Mouse (Mus musculus) hindbrain, embryonic 12.5 days (tissue): ENCODE results near the gene Rai14. TPM values are rescaled to one million over a fixed set of nuclear protein-coding genes. Genes with fewer than 3 reads are reported as not detected.

Experiments used
- ATAC-seq: fragments of 200-750 bp; cut with Nextera tagmentation; 2 replicates; pipeline ENCODE4 v1.8.0; 2017; ENCODE audit warnings: moderate TSS enrichment; ENCODE audit not compliant: low FRiP score
- H3K27ac ChIP-seq: fragments of 300-500 bp; sonication (generic); 2 replicates; pipeline ENCODE4 v1.5.1; 2016; ENCODE audit warnings: mild to moderate bottlenecking
- H3K27me3 ChIP-seq: fragments of 300-500 bp; sonication (generic); 2 replicates; pipeline ENCODE4 v1.6.1; 2016; ENCODE audit warnings: mild to moderate bottlenecking
- H3K36me3 ChIP-seq: fragments of 300-500 bp; sonication (generic); 2 replicates; pipeline ENCODE4 v1.6.1; 2016; ENCODE audit warnings: mild to moderate bottlenecking
- H3K4me1 ChIP-seq: fragments of 300-500 bp; sonication (generic); 2 replicates; pipeline ENCODE4 v1.6.1; 2016
- H3K4me2 ChIP-seq: fragments of 300-500 bp; sonication (generic); replicated peaks from 2 replicates; pipeline ENCODE4 v1.6.1; 2016; ENCODE audit warnings: mild to moderate bottlenecking
- H3K4me3 ChIP-seq: fragments of 300-500 bp; sonication (generic); 2 replicates; pipeline ENCODE4 v1.5.1; 2016; ENCODE audit warnings: mild to moderate bottlenecking
- H3K9ac ChIP-seq: fragments of 300-500 bp; sonication (generic); 2 replicates; pipeline ENCODE4 v1.6.1; 2016; ENCODE audit warnings: mild to moderate bottlenecking, moderate library complexity
- H3K9me3 ChIP-seq: fragments of 300-500 bp; sonication (generic); replicated peaks from 2 replicates; pipeline ENCODE4 v1.6.1; 2016; ENCODE audit warnings: mild to moderate bottlenecking
- WGBS: fragments of 180-500 bp; shearing (Covaris S2); methylation state at CpG from one replicate; pipeline ENCODE4 v1.1.7; 2016; 5-methylcytosine and 5-hydroxymethylcytosine counted together
- polyA plus RNA-seq: library from polyadenylated mRNA; unstranded; fragments of >200 nt; fragmentation: Nextera tagmentation; extraction: Ambion mirVana; gene quantifications from 2 replicates; pipeline ENCODE4 v1.2.1, GENCODE M21; 2016

Rai14 gene
- polyA plus RNA-seq, 1 experiment from 2014 or later = 64.9 TPM

- ATAC-seq = no peak
- no peaks in the 10 kb centered on the region for H3K4me1 ChIP-seq
- H3K4me3 ChIP-seq = no peak overlapping the region
- no peak overlapping the region for H3K9ac ChIP-seq
- no peaks in the 10 kb centered on the region for H3K9me3 ChIP-seq
- no peak overlapping the region for H3K4me2 ChIP-seq
- H3K27ac ChIP-seq = no peak overlapping the region
- H3K36me3 ChIP-seq = no peaks in the 10 kb centered on the region
- 63% methylated on average over 1 of the region's 1 CpGs for WGBS
- no peaks in the 10 kb centered on the region for H3K27me3 ChIP-seq
Observed at GRCm38 (mm10) chr15:10739279-10739678, 24.9 kb upstream of the Rai14 start.

- Histone ChIP-seq H3K4me3 (no peak overlapping the region), H3K4me2 (no peak overlapping the region), H3K9ac (no peak overlapping the region), H3K4me1 (no peaks in the 10 kb centered on the region), H3K36me3 (no peaks in the 10 kb centered on the region), H3K9me3 (no peaks in the 10 kb centered on the region), H3K27ac (no peak overlapping the region), H3K27me3 (no peaks in the 10 kb centered on the region)
- 75% methylated on average over 6 of the region's 6 CpGs for WGBS
- ATAC-seq = no peak
Observed at GRCm38 (mm10) chr15:10738354-10739142, 24.1 kb upstream of the Rai14 start.

- no peak for ATAC-seq
Observed at GRCm38 (mm10) chr15:10735948-10736347, 21.5 kb upstream of the Rai14 start.

GRCm38 (mm10) chr15:10735216-10735615, 20.8 kb upstream of the Rai14 start:
- Histone ChIP-seq H3K4me2 (no peak overlapping the region), H3K9ac (no peak overlapping the region), H3K4me1 (no peaks in the 10 kb centered on the region), H3K27ac (no peak overlapping the region), H3K27me3 (no peaks in the 10 kb centered on the region), H3K9me3 (no peaks in the 10 kb centered on the region), H3K36me3 (no peaks in the 10 kb centered on the region), H3K4me3 (no peak overlapping the region)
- no peak for ATAC-seq
- WGBS = 86% methylated on average over 8 of the region's 8 CpGs

More at GRCm38 (mm10) chr15:10735948-10736347, 21.5 kb upstream of the Rai14 start:
- H3K4me2 ChIP-seq = no peak overlapping the region
- no peaks in the 10 kb centered on the region for H3K36me3 ChIP-seq
- no peak overlapping the region for H3K9ac ChIP-seq
- no peaks in the 10 kb centered on the region for H3K27me3 ChIP-seq
- H3K4me1 ChIP-seq = no peaks in the 10 kb centered on the region
- no peak overlapping the region for H3K27ac ChIP-seq
- no peak overlapping the region for H3K4me3 ChIP-seq
- no peaks in the 10 kb centered on the region for H3K9me3 ChIP-seq
- WGBS = 81% methylated on average over 4 of the region's 4 CpGs

- Histone ChIP-seq H3K4me3 (no peak overlapping the region), H3K36me3 (no peaks in the 10 kb centered on the region), H3K27me3 (no peaks in the 10 kb centered on the region), H3K4me2 (no peak overlapping the region), H3K9me3 (0 out of 2 replicates have a peak, but pooled peaks cover 3% of the 10 kb centered on the region), H3K27ac (no peak overlapping the region), H3K9ac (no peak overlapping the region), H3K4me1 (no peaks in the 10 kb centered on the region)
- no peak for ATAC-seq
- WGBS = 85% methylated on average over 3 of the region's 3 CpGs
Observed at GRCm38 (mm10) chr15:10731398-10731797, 17.0 kb upstream of the Rai14 start.

- Histone ChIP-seq H3K4me3 (no peak overlapping the region), H3K36me3 (no peaks in the 10 kb centered on the region), H3K9me3 (0 out of 2 replicates have a peak, but pooled peaks cover 3% of the 10 kb centered on the region), H3K27me3 (no peaks in the 10 kb centered on the region), H3K4me1 (peaks cover 13% of the 10 kb centered on the region), H3K27ac (no peak overlapping the region), H3K4me2 (no peak overlapping the region), H3K9ac (no peak overlapping the region)
- ATAC-seq = no peak
- WGBS = 83% methylated on average over 3 of the region's 3 CpGs
Observed at GRCm38 (mm10) chr15:10726272-10726671, 11.8 kb upstream of the Rai14 start.

- Histone ChIP-seq H3K4me1 (peaks cover 13% of the 10 kb centered on the region), H3K9ac (no peak overlapping the region), H3K27me3 (no peaks in the 10 kb centered on the region), H3K4me3 (no peak overlapping the region), H3K9me3 (0 out of 2 replicates have a peak, but pooled peaks cover 3% of the 10 kb centered on the region), H3K4me2 (no peak overlapping the region), H3K36me3 (no peaks in the 10 kb centered on the region), H3K27ac (no peak overlapping the region)
- 80% methylated on average over 3 of the region's 3 CpGs for WGBS
- ATAC-seq = no peak
Observed at GRCm38 (mm10) chr15:10724857-10725256, 10.4 kb upstream of the Rai14 start.

GRCm38 (mm10) chr15:10723507-10723906, 9.1 kb upstream of the Rai14 start:
- WGBS = 50% methylated on average over 1 of the region's 1 CpGs
- no peak overlapping the region for H3K4me3 ChIP-seq
- H3K9ac ChIP-seq = no peak overlapping the region
- no peaks in the 10 kb centered on the region for H3K36me3 ChIP-seq
- H3K4me1 ChIP-seq = peaks cover 13% of the 10 kb centered on the region
- H3K27ac ChIP-seq = no peak overlapping the region
- no peak overlapping the region for H3K4me2 ChIP-seq
- H3K9me3 ChIP-seq = 0 out of 2 replicates have a peak, but pooled peaks cover 3% of the 10 kb centered on the region
- no peaks in the 10 kb centered on the region for H3K27me3 ChIP-seq
- ATAC-seq = no peak

GRCm38 (mm10) chr15:10722629-10723339, 8.4 kb upstream of the Rai14 start:
- H3K4me2 ChIP-seq = no peak overlapping the region
- no peak overlapping the region for H3K9ac ChIP-seq
- H3K4me1 ChIP-seq = peaks cover 13% of the 10 kb centered on the region

GRCm38 (mm10) chr15:10721259-10721781, 6.9 kb upstream of the Rai14 start:
- H3K4me3 ChIP-seq = no peak overlapping the region
- WGBS = 89% methylated on average over 11 of the region's 11 CpGs
- H3K9me3 ChIP-seq = peaks cover 4% of the 10 kb centered on the region; the same call in 1 of the 2 replicates
- H3K4me2 ChIP-seq = no peak overlapping the region
- H3K27me3 ChIP-seq = no peaks in the 10 kb centered on the region
- H3K27ac ChIP-seq = no peak overlapping the region
- H3K9ac ChIP-seq = no peak overlapping the region
- peaks cover 13% of the 10 kb centered on the region for H3K4me1 ChIP-seq
- H3K36me3 ChIP-seq = no peaks in the 10 kb centered on the region
- ATAC-seq = no peak

More at GRCm38 (mm10) chr15:10722629-10723339, 8.4 kb upstream of the Rai14 start:
- ATAC-seq = no peak
- H3K4me3 ChIP-seq = no peak overlapping the region
- 18% methylated on average over 12 of the region's 12 CpGs for WGBS
- H3K27me3 ChIP-seq = no peaks in the 10 kb centered on the region
- H3K36me3 ChIP-seq = no peaks in the 10 kb centered on the region
- H3K27ac ChIP-seq = peak overlapping the region; percentile 24; the same call in 1 of the 2 replicates
- H3K9me3 ChIP-seq = 0 out of 2 replicates have a peak, but pooled peaks cover 4% of the 10 kb centered on the region

- peaks cover 4% of the 10 kb centered on the region; the same call in 1 of the 2 replicates for H3K9me3 ChIP-seq
- WGBS = 73% methylated on average over 8 of the region's 8 CpGs
- H3K27ac ChIP-seq = no peak overlapping the region
- H3K27me3 ChIP-seq = no peaks in the 10 kb centered on the region
- H3K4me1 ChIP-seq = peaks cover 13% of the 10 kb centered on the region
- H3K4me3 ChIP-seq = no peak overlapping the region
- no peaks in the 10 kb centered on the region for H3K36me3 ChIP-seq
- H3K9ac ChIP-seq = no peak overlapping the region
- no peak for ATAC-seq
- no peak overlapping the region for H3K4me2 ChIP-seq
Observed at GRCm38 (mm10) chr15:10720671-10721070, 6.2 kb upstream of the Rai14 start.

- Histone ChIP-seq H3K9me3 (peaks cover 4% of the 10 kb centered on the region; the same call in 1 of the 2 replicates), H3K9ac (no peak overlapping the region), H3K36me3 (no peaks in the 10 kb centered on the region), H3K4me3 (no peak overlapping the region), H3K27me3 (no peaks in the 10 kb centered on the region), H3K27ac (no peak overlapping the region), H3K4me2 (no peak overlapping the region), H3K4me1 (peaks cover 13% of the 10 kb centered on the region)
- 85% methylated on average over 11 of the region's 11 CpGs for WGBS
- ATAC-seq = no peak
Observed at GRCm38 (mm10) chr15:10720188-10720587, 5.8 kb upstream of the Rai14 start.
